Mouse (Mus musculus): ENCODE results near the gene Hs3st4. TPM values are rescaled to one million over a fixed set of nuclear protein-coding genes. Genes with fewer than 3 reads are reported as not detected.

The Hs3st4 gene
- polyA plus RNA-seq, 1 experiment, result 0.09 TPM

DNA sequence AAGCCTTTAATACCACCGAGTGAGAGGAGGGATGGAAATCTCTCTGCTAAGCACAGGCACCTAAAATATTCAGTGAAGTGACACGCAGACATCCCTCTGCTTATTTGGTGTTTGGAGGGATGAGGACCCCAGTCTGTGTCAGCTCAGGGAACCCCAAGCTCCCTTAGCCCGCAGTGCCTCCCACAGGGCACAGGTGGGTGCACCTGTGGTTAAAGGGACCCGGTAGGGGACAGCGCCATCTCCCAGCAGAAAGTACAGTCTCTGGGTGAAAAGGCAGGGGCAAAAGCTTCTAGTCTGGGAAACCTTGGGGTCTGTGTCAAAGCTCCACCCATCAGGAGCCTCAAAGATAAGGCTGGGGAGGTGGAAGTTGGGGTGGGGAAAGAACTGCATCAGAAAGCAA is 659 bp upstream of the Hs3st4 start:
- no peak overlapping the region for H3K4me3 ChIP-seq (ENCODE audit: low read depth, low read length)
- WGBS, result 3% methylated on average over 5 of the region's 5 CpGs

DNA sequence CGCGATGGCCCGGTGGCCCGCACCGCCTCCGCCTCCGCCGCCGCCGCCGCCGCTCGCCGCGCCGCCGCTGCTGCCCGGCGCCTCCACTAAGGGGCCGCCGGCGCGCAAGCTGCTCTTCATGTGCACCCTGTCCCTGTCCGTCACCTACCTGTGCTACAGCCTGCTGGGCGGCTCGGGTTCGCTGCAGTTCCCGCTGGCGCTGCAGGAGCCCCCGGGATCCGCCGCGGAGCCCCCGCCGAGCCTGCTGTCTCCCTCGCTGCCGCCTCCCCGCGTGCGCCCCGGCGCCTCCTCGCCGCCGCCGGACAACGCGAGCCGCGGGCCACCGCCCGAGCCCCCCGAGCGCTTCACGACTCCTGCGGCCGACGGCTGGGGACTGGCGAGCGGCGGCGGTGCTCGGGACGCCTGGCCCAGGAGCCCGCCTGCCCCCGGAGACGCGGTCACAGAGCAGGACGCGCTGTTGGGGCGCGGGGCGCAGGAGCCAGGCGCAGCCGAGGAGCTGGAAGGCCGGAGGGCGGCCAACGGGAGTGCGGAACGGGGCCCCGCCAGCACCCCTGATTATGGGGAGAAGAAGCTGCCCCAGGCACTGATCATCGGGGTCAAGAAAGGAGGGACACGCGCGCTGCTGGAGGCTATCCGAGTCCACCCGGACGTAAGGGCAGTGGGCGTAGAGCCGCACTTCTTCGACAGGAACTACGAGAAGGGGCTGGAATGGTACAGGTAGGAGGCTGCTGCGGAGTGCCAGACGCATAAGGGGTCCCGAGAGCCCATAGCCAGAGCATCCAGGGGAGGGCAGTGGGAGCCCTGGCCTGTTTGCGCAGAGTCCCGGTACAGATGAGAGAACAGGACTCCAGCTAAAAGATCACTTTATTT is 743 bp downstream of the Hs3st4 start:
- TF ChIP-seq CTCF (IDR thresholded peaks at IDR 0.05; ENCODE audit: extremely low read depth, insufficient read length, insufficient replicate concordance, low read depth, low read length) (no peak), POLR2A (IDR thresholded peaks at IDR 0.05; ENCODE audit: low read depth, low read length) (no peak)
- H3K27me3 ChIP-seq (ENCODE audit: control insufficient read depth, insufficient read depth, low read length), result peaks cover 9% of the 10 kb centered on the region; the same call in 1 of the 2 replicates
- no peak overlapping the region for H3K4me3 ChIP-seq (ENCODE audit: low read depth, low read length)
- no peaks in the 10 kb centered on the region for H3K4me1 ChIP-seq (ENCODE audit: control insufficient read depth, insufficient read depth, insufficient read length, low read length)
- no peak overlapping the region for H3K27ac ChIP-seq (ENCODE audit: insufficient read depth, low read depth, low read length)
- no peaks in the 10 kb centered on the region for H3K36me3 ChIP-seq (ENCODE audit: control insufficient read depth, insufficient read depth, low read length)
- WGBS, result 4% methylated on average over 97 of the region's 97 CpGs

More for the DNA sequence above, 659 bp upstream of the Hs3st4 start:
- peaks cover 9% of the 10 kb centered on the region; the same call in 1 of the 2 replicates for H3K27me3 ChIP-seq (ENCODE audit: control insufficient read depth, insufficient read depth, low read length)
- no peaks in the 10 kb centered on the region for H3K36me3 ChIP-seq (ENCODE audit: control insufficient read depth, insufficient read depth, low read length)
- H3K27ac ChIP-seq (ENCODE audit: insufficient read depth, low read depth, low read length), result no peak overlapping the region
- H3K4me1 ChIP-seq (ENCODE audit: control insufficient read depth, insufficient read depth, insufficient read length, low read length), result no peaks in the 10 kb centered on the region
- TF ChIP-seq CTCF (IDR thresholded peaks at IDR 0.05; ENCODE audit: extremely low read depth, insufficient read length, insufficient replicate concordance, low read depth, low read length) (no peak), POLR2A (IDR thresholded peaks at IDR 0.05; ENCODE audit: low read depth, low read length) (no peak)

DNA sequence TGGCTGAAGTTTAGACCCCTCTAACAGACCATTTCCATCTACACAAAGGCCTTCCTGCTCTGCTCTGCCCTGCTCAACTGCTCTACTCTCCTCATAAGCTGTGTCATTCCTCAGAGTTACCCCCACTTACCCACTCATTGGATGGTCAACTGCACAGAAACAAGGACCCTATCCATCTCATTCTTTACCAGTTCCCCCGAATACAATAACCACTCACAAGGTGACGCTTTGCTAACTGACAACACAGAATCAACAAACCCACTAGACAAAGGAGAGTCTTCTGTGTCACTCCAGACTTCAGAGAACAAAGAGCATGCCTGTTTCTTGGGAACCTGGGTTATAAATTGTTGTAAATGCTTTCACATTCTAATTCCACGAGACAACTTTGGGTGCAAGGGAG is 9.5 kb downstream of the Hs3st4 start:
- H3K27ac ChIP-seq (ENCODE audit: insufficient read depth, low read depth, low read length), result no peak overlapping the region
- H3K36me3 ChIP-seq (ENCODE audit: control insufficient read depth, insufficient read depth, low read length), result no peaks in the 10 kb centered on the region
- TF ChIP-seq CTCF (IDR thresholded peaks at IDR 0.05; ENCODE audit: extremely low read depth, insufficient read length, insufficient replicate concordance, low read depth, low read length), result no peak
- TF ChIP-seq POLR2A (IDR thresholded peaks at IDR 0.05; ENCODE audit: low read depth, low read length), result no peak
- H3K4me3 ChIP-seq (ENCODE audit: low read depth, low read length), result no peak overlapping the region
- H3K27me3 ChIP-seq (ENCODE audit: control insufficient read depth, insufficient read depth, low read length), result no peaks in the 10 kb centered on the region
- 47% methylated on average over 3 of the region's 3 CpGs for WGBS
- no peaks in the 10 kb centered on the region for H3K4me1 ChIP-seq (ENCODE audit: control insufficient read depth, insufficient read depth, insufficient read length, low read length)

GRCm38 (mm10) chr7:123997266-123997665 is 14.6 kb downstream of the Hs3st4 start:
- Histone ChIP-seq H3K27me3 (ENCODE audit: control insufficient read depth, insufficient read depth, low read length) (no peaks in the 10 kb centered on the region), H3K4me3 (ENCODE audit: low read depth, low read length) (no peak overlapping the region), H3K27ac (ENCODE audit: insufficient read depth, low read depth, low read length) (no peak overlapping the region), H3K36me3 (ENCODE audit: control insufficient read depth, insufficient read depth, low read length) (no peaks in the 10 kb centered on the region), H3K4me1 (ENCODE audit: control insufficient read depth, insufficient read depth, insufficient read length, low read length) (no peaks in the 10 kb centered on the region)
- WGBS, result 30% methylated on average over 3 of the region's 3 CpGs
- TF ChIP-seq POLR2A (IDR thresholded peaks at IDR 0.05; ENCODE audit: low read depth, low read length) (no peak), CTCF (IDR thresholded peaks at IDR 0.05; ENCODE audit: extremely low read depth, insufficient read length, insufficient replicate concordance, low read depth, low read length) (no peak)

DNA sequence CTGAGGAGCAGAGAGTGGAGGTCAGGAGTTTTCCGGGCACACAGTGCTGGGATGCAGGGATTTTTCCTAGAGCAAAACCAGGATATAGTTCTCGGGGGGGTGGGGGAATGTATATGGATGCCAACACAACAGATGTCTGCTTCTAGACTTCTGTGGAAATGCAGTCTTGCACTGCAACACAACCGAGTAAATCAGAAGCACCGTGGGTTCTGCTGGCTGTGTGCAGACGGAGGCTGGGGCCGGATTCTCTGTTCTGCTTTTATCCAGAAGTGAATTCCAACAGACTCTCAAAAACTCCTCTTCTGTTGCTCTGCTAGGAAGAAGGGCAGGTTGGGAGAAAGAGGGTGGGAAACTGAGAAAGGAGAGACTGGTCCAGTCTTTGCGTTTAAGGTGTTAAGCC is 15.9 kb downstream of the Hs3st4 start:
- Histone ChIP-seq H3K27me3 (ENCODE audit: control insufficient read depth, insufficient read depth, low read length) (no peaks in the 10 kb centered on the region), H3K27ac (ENCODE audit: insufficient read depth, low read depth, low read length) (no peak overlapping the region), H3K36me3 (ENCODE audit: control insufficient read depth, insufficient read depth, low read length) (no peaks in the 10 kb centered on the region), H3K4me1 (ENCODE audit: control insufficient read depth, insufficient read depth, insufficient read length, low read length) (no peaks in the 10 kb centered on the region), H3K4me3 (ENCODE audit: low read depth, low read length) (no peak overlapping the region)
- TF ChIP-seq POLR2A (IDR thresholded peaks at IDR 0.05; ENCODE audit: low read depth, low read length) (no peak), CTCF (IDR thresholded peaks at IDR 0.05; ENCODE audit: extremely low read depth, insufficient read length, insufficient replicate concordance, low read depth, low read length) (no peak)
- WGBS, result 55% methylated on average over 7 of the region's 7 CpGs

DNA sequence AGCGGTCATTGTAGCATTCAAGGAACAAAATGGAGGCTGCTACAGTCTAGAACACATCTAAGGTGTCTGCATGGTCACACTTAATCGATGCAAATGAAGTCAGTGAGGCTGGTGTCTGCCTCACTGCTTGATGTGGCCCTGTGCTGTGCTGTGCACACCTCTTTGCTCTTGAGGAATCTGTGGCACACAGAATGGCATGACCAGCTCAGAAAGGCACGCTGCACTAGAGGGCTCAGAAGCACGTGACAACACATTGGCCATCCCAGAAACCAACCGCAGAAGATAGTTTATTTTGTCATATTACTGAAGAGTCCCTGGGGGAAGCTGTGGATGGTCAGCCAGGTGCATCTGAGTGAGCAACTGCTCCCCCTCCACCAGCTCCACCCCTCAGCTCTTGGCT is 44.2 kb downstream of the Hs3st4 start:
- no peaks in the 10 kb centered on the region for H3K4me1 ChIP-seq (ENCODE audit: control insufficient read depth, insufficient read depth, insufficient read length, low read length)
- WGBS, result 84% methylated on average over 5 of the region's 5 CpGs

GRCm38 (mm10) chr7:124032236-124032635 is 49.6 kb downstream of the Hs3st4 start:
- Histone ChIP-seq H3K27ac (ENCODE audit: insufficient read depth, low read depth, low read length) (no peak overlapping the region), H3K27me3 (ENCODE audit: control insufficient read depth, insufficient read depth, low read length) (no peaks in the 10 kb centered on the region), H3K36me3 (ENCODE audit: control insufficient read depth, insufficient read depth, low read length) (no peaks in the 10 kb centered on the region), H3K4me1 (ENCODE audit: control insufficient read depth, insufficient read depth, insufficient read length, low read length) (no peaks in the 10 kb centered on the region), H3K4me3 (ENCODE audit: low read depth, low read length) (no peak overlapping the region)
- no peak for TF ChIP-seq CTCF (IDR thresholded peaks at IDR 0.05; ENCODE audit: extremely low read depth, insufficient read length, insufficient replicate concordance, low read depth, low read length)
- TF ChIP-seq POLR2A (IDR thresholded peaks at IDR 0.05; ENCODE audit: low read depth, low read length), result no peak
- 42% methylated on average over 2 of the region's 2 CpGs for WGBS

More for the DNA sequence above, 44.2 kb downstream of the Hs3st4 start:
- Histone ChIP-seq H3K27ac (ENCODE audit: insufficient read depth, low read depth, low read length) (no peak overlapping the region), H3K36me3 (ENCODE audit: control insufficient read depth, insufficient read depth, low read length) (no peaks in the 10 kb centered on the region), H3K27me3 (ENCODE audit: control insufficient read depth, insufficient read depth, low read length) (no peaks in the 10 kb centered on the region), H3K4me3 (ENCODE audit: low read depth, low read length) (no peak overlapping the region)
- no peak for TF ChIP-seq CTCF (IDR thresholded peaks at IDR 0.05; ENCODE audit: extremely low read depth, insufficient read length, insufficient replicate concordance, low read depth, low read length)
